Mouse (Mus musculus): Measurements from ENCODE around the gene Rc3h1. TPM values are rescaled to one million over a fixed set of nuclear protein-coding genes. Genes with fewer than 3 reads are reported as not detected.
A peak's percentile ranks its signal among the peaks of the same experiment; 100 is the strongest.
"Not testable (repeated sequence)": the region's sequence is repeated elsewhere in the genome, so short reads cannot be mapped to it uniquely, and the experiment has no call there.

Gene Rc3h1
- total RNA-seq (2014; fragmentation: Nextera tagmentation) (46.5 and 53.6 TPM in 2 replicates), total RNA-seq (2017) (19.5 and 27.0 TPM in 2 replicates), polyA plus RNA-seq (2012) (0.90 and 1.3 TPM in 2 replicates)

GRCm38 (mm10) chr1:160906057-160906557, at the start of gene Rc3h1:
Rc3h1 (plus strand) TSS chr1:160906418.
- H3K4me3 ChIP-seq (ENCODE audit: low read depth, low read length) = peak within 1 kb of the TSS; percentile 97
- peak; percentile 92 for DNase-seq (ENCODE audit: low spot score)
- peak; percentile 93 for ATAC-seq (ENCODE audit: extremely low read depth, insufficient number of reproducible peaks, low FRiP score, poor library complexity, severe bottlenecking)
- peaks cover 7% of the 10 kb centered on the region; the same call in 1 of the 2 replicates for H3K27me3 ChIP-seq (ENCODE audit: insufficient read depth, low read length)
- no peaks in the 10 kb centered on the region for H3K9me3 ChIP-seq (replicated peaks)
- H3K4me1 ChIP-seq (ENCODE audit: insufficient read depth, low read depth, low read length) = peaks cover 17% of the 10 kb centered on the region
- peaks cover 7% of the 10 kb centered on the region for H3K36me3 ChIP-seq (replicated peaks)
- TF ChIP-seq GATA2 (IDR thresholded peaks at IDR 0.05; ENCODE audit: borderline replicate concordance, low read depth, low read length) (no peak), GATA1 (IDR thresholded peaks at IDR 0.05; ENCODE audit: borderline replicate concordance, low read length) (no peak), TAL1 (conservative IDR thresholded peaks at IDR 0.05; ENCODE audit: low read depth, low read length) (no peak), POLR2AphosphoS5 (IDR thresholded peaks at IDR 0.05; ENCODE audit: insufficient replicate concordance, low read depth, low read length) (no peak), CTCF (IDR thresholded peaks at IDR 0.05; ENCODE audit: low read depth, low read length) (no peak)

GRCm38 (mm10) chr1:160858132-160858531, 48.1 kb upstream of the Rc3h1 start:
- Histone ChIP-seq H3K4me1 (ENCODE audit: insufficient read depth, low read depth, low read length) (peaks cover 6% of the 10 kb centered on the region), H3K27me3 (ENCODE audit: insufficient read depth, low read length) (no peaks in the 10 kb centered on the region; the same call in 1 of the 2 replicates), H3K4me3 (ENCODE audit: low read depth, low read length) (no peak overlapping the region), H3K36me3 (replicated peaks) (no peaks in the 10 kb centered on the region), H3K9me3 (replicated peaks) (no peaks in the 10 kb centered on the region)
- ATAC-seq (ENCODE audit: extremely low read depth, insufficient number of reproducible peaks, low FRiP score, poor library complexity, severe bottlenecking) (no peak), DNase-seq (ENCODE audit: low spot score) (no peak)
- TF ChIP-seq GATA1 (IDR thresholded peaks at IDR 0.05; ENCODE audit: borderline replicate concordance, low read length) = no peak
- no peak for TF ChIP-seq POLR2AphosphoS5 (IDR thresholded peaks at IDR 0.05; ENCODE audit: insufficient replicate concordance, low read depth, low read length)
- no peak for TF ChIP-seq CTCF (IDR thresholded peaks at IDR 0.05; ENCODE audit: low read depth, low read length)
- TF ChIP-seq TAL1 (conservative IDR thresholded peaks at IDR 0.05; ENCODE audit: low read depth, low read length) = no peak

- not testable (repeated sequence) for H3K9me3 ChIP-seq (replicated peaks); H3K27me3 ChIP-seq (ENCODE audit: insufficient read depth, low read length); DNase-seq (ENCODE audit: low spot score); ATAC-seq (ENCODE audit: extremely low read depth, insufficient number of reproducible peaks, low FRiP score, poor library complexity, severe bottlenecking); H3K36me3 ChIP-seq (replicated peaks); H3K4me3 ChIP-seq (ENCODE audit: low read depth, low read length)
- peaks cover 10% of the 10 kb centered on the region for H3K4me1 ChIP-seq (ENCODE audit: insufficient read depth, low read depth, low read length)
These were observed 46.3 kb upstream of the Rc3h1 start for GRCm38 (mm10) chr1:160859874-160860273.

- H3K9me3 ChIP-seq (replicated peaks) = no peaks in the 10 kb centered on the region
- no peaks in the 10 kb centered on the region for H3K36me3 ChIP-seq (replicated peaks)
- ATAC-seq (ENCODE audit: extremely low read depth, insufficient number of reproducible peaks, low FRiP score, poor library complexity, severe bottlenecking) (no peak), DNase-seq (ENCODE audit: low spot score) (no peak)
- H3K27me3 ChIP-seq (ENCODE audit: insufficient read depth, low read length) = peaks cover 8% of the 10 kb centered on the region
- H3K4me1 ChIP-seq (ENCODE audit: insufficient read depth, low read depth, low read length) = peaks cover 10% of the 10 kb centered on the region
- H3K4me3 ChIP-seq (ENCODE audit: low read depth, low read length) = no peak overlapping the region
- no peak for TF ChIP-seq CTCF (IDR thresholded peaks at IDR 0.05; ENCODE audit: low read depth, low read length)
- no peak for TF ChIP-seq TAL1 (conservative IDR thresholded peaks at IDR 0.05; ENCODE audit: low read depth, low read length)
- TF ChIP-seq GATA2 (IDR thresholded peaks at IDR 0.05; ENCODE audit: borderline replicate concordance, low read depth, low read length) = no peak
- TF ChIP-seq POLR2AphosphoS5 (IDR thresholded peaks at IDR 0.05; ENCODE audit: insufficient replicate concordance, low read depth, low read length) = no peak
- TF ChIP-seq GATA1 (IDR thresholded peaks at IDR 0.05; ENCODE audit: borderline replicate concordance, low read length) = no peak
These were observed 45.1 kb upstream of the Rc3h1 start for GRCm38 (mm10) chr1:160861142-160861541.

GRCm38 (mm10) chr1:160861632-160862031, 44.6 kb upstream of the Rc3h1 start:
- Histone ChIP-seq H3K27me3 (ENCODE audit: insufficient read depth, low read length) (peaks cover 8% of the 10 kb centered on the region), H3K4me1 (ENCODE audit: insufficient read depth, low read depth, low read length) (peaks cover 10% of the 10 kb centered on the region), H3K4me3 (ENCODE audit: low read depth, low read length) (no peak overlapping the region), H3K9me3 (replicated peaks) (no peaks in the 10 kb centered on the region), H3K36me3 (replicated peaks) (no peaks in the 10 kb centered on the region)
- ATAC-seq (ENCODE audit: extremely low read depth, insufficient number of reproducible peaks, low FRiP score, poor library complexity, severe bottlenecking) (no peak), DNase-seq (ENCODE audit: low spot score) (no peak)
- TF ChIP-seq GATA1 (IDR thresholded peaks at IDR 0.05; ENCODE audit: borderline replicate concordance, low read length) (no peak), TAL1 (conservative IDR thresholded peaks at IDR 0.05; ENCODE audit: low read depth, low read length) (no peak), POLR2AphosphoS5 (IDR thresholded peaks at IDR 0.05; ENCODE audit: insufficient replicate concordance, low read depth, low read length) (no peak), CTCF (IDR thresholded peaks at IDR 0.05; ENCODE audit: low read depth, low read length) (no peak), GATA2 (IDR thresholded peaks at IDR 0.05; ENCODE audit: borderline replicate concordance, low read depth, low read length) (no peak)

- TF ChIP-seq TAL1 (conservative IDR thresholded peaks at IDR 0.05; ENCODE audit: low read depth, low read length) (no peak), GATA1 (IDR thresholded peaks at IDR 0.05; ENCODE audit: borderline replicate concordance, low read length) (no peak), POLR2AphosphoS5 (IDR thresholded peaks at IDR 0.05; ENCODE audit: insufficient replicate concordance, low read depth, low read length) (no peak), CTCF (IDR thresholded peaks at IDR 0.05; ENCODE audit: low read depth, low read length) (no peak), GATA2 (IDR thresholded peaks at IDR 0.05; ENCODE audit: borderline replicate concordance, low read depth, low read length) (no peak)
- ATAC-seq (ENCODE audit: extremely low read depth, insufficient number of reproducible peaks, low FRiP score, poor library complexity, severe bottlenecking) = peak; percentile 57
- peak; percentile 22 for DNase-seq (ENCODE audit: low spot score)
These were observed 43.2 kb upstream of the Rc3h1 start for GRCm38 (mm10) chr1:160863027-160863426.

More at GRCm38 (mm10) chr1:160863027-160863426, 43.2 kb upstream of the Rc3h1 start:
- H3K4me3 ChIP-seq (ENCODE audit: low read depth, low read length) = no peak overlapping the region; the same call in 1 of the 2 replicates
- H3K4me1 ChIP-seq (ENCODE audit: insufficient read depth, low read depth, low read length) = peaks cover 10% of the 10 kb centered on the region
- no peaks in the 10 kb centered on the region for H3K36me3 ChIP-seq (replicated peaks)
- H3K27me3 ChIP-seq (ENCODE audit: insufficient read depth, low read length) = peaks cover 8% of the 10 kb centered on the region
- no peaks in the 10 kb centered on the region for H3K9me3 ChIP-seq (replicated peaks)

Data from G1E (cell line).